Mouse (Mus musculus) heart, embryonic 13.5 days (tissue): Measurements from ENCODE around the gene Cyp11a1. TPM values are rescaled to one million over a fixed set of nuclear protein-coding genes. Genes with fewer than 3 reads are reported as not detected.

Experiments used
- ATAC-seq: fragments of 200-750 bp; cut with Nextera tagmentation; 2 replicates; pipeline ENCODE4 v1.8.0; 2017; ENCODE audit warnings: moderate TSS enrichment; ENCODE audit not compliant: insufficient number of reproducible peaks, low FRiP score, low TSS enrichment; ENCODE audit errors: extremely low read depth
- H3K27ac ChIP-seq: fragments of 300-500 bp; sonication (generic); replicated peaks from 2 replicates; pipeline ENCODE4 v1.5.1; 2015; ENCODE audit warnings: moderate library complexity, mild to moderate bottlenecking, inconsistent platforms
- H3K27me3 ChIP-seq: fragments of 300-500 bp; sonication (generic); replicated peaks from 2 replicates; pipeline ENCODE4 v1.6.1; 2015; ENCODE audit warnings: mild to moderate bottlenecking, inconsistent platforms
- H3K36me3 ChIP-seq: fragments of 300-500 bp; sonication (generic); 2 replicates; pipeline ENCODE4 v1.6.1; 2015; ENCODE audit warnings: mild to moderate bottlenecking, inconsistent platforms
- H3K4me1 ChIP-seq: fragments of 300-500 bp; sonication (generic); 2 replicates; pipeline ENCODE4 v1.6.1; 2015; ENCODE audit warnings: inconsistent platforms
- H3K4me2 ChIP-seq: fragments of 300-500 bp; sonication (generic); 2 replicates; pipeline ENCODE4 v1.6.1; 2015; ENCODE audit warnings: inconsistent platforms, mild to moderate bottlenecking, moderate library complexity
- H3K4me3 ChIP-seq: fragments of 300-500 bp; sonication (generic); 2 replicates; pipeline ENCODE4 v1.5.1; 2015; ENCODE audit warnings: moderate library complexity, mild to moderate bottlenecking, inconsistent platforms
- H3K9ac ChIP-seq: fragments of 300-500 bp; sonication (generic); 2 replicates; pipeline ENCODE4 v1.6.1; 2015; ENCODE audit warnings: inconsistent platforms, mild to moderate bottlenecking, moderate library complexity
- H3K9me3 ChIP-seq: fragments of 300-500 bp; sonication (generic); 2 replicates; pipeline ENCODE4 v1.6.1; 2016; ENCODE audit warnings: inconsistent platforms
- WGBS: fragments of 180-500 bp; shearing (Covaris S2); methylation state at CpG from one replicate; pipeline ENCODE4 v1.1.7; 2015; ENCODE audit warnings: mixed read lengths; 5-methylcytosine and 5-hydroxymethylcytosine counted together
- polyA plus RNA-seq: library from polyadenylated mRNA; unstranded; fragments of >200 nt; fragmentation: Nextera tagmentation; extraction: Ambion mirVana; gene quantifications from 2 replicates; pipeline ENCODE4 v1.2.1, GENCODE M21; 2015

Gene Cyp11a1
- polyA plus RNA-seq, 1 experiment from 2014 or later = 0.23 TPM

- Histone ChIP-seq H3K4me3 (no peak overlapping the region), H3K9ac (no peak overlapping the region), H3K36me3 (no peaks in the 10 kb centered on the region), H3K4me2 (no peak overlapping the region), H3K4me1 (peaks cover 4% of the 10 kb centered on the region; the same call in 1 of the 2 replicates), H3K27ac (no peak overlapping the region), H3K27me3 (peaks cover 59% of the 10 kb centered on the region), H3K9me3 (no peaks in the 10 kb centered on the region)
- ATAC-seq = no peak
- WGBS = 69% methylated on average over 5 of the region's 5 CpGs
These were observed 25.7 kb downstream of the Cyp11a1 start for GRCm38 (mm10) chr9:58031895-58032294.

GRCm38 (mm10) chr9:58035519-58035918 is 29.3 kb downstream of the Cyp11a1 start:
- H3K9me3 ChIP-seq = no peaks in the 10 kb centered on the region
- no peak overlapping the region for H3K27ac ChIP-seq
- H3K4me1 ChIP-seq = no peaks in the 10 kb centered on the region
- no peak overlapping the region for H3K4me2 ChIP-seq
- WGBS = 80% methylated on average over 2 of the region's 2 CpGs
- H3K36me3 ChIP-seq = no peaks in the 10 kb centered on the region
- no peak overlapping the region for H3K4me3 ChIP-seq
- ATAC-seq = no peak
- H3K9ac ChIP-seq = no peak overlapping the region
- H3K27me3 ChIP-seq = peaks cover 76% of the 10 kb centered on the region

- WGBS = 54% methylated on average over 7 of the region's 7 CpGs
- Histone ChIP-seq H3K4me3 (no peak overlapping the region), H3K27me3 (peaks cover 70% of the 10 kb centered on the region), H3K9ac (no peak overlapping the region), H3K4me2 (no peak overlapping the region), H3K27ac (no peak overlapping the region), H3K36me3 (no peaks in the 10 kb centered on the region), H3K9me3 (no peaks in the 10 kb centered on the region), H3K4me1 (no peaks in the 10 kb centered on the region)
- no peak for ATAC-seq
These were observed 29.9 kb downstream of the Cyp11a1 start for GRCm38 (mm10) chr9:58035951-58036698.

GRCm38 (mm10) chr9:58036961-58037360 is 30.8 kb downstream of the Cyp11a1 start:
- ATAC-seq = no peak
- H3K36me3 ChIP-seq = no peaks in the 10 kb centered on the region
- no peak overlapping the region for H3K4me2 ChIP-seq
- no peak overlapping the region for H3K27ac ChIP-seq
- H3K9ac ChIP-seq = no peak overlapping the region
- H3K27me3 ChIP-seq = peaks cover 63% of the 10 kb centered on the region
- peaks cover 4% of the 10 kb centered on the region for H3K4me1 ChIP-seq
- H3K9me3 ChIP-seq = no peaks in the 10 kb centered on the region
- H3K4me3 ChIP-seq = no peak overlapping the region
- 59% methylated on average over 4 of the region's 4 CpGs for WGBS

GRCm38 (mm10) chr9:58038500-58039168 is 32.4 kb downstream of the Cyp11a1 start:
- H3K36me3 ChIP-seq = no peaks in the 10 kb centered on the region
- H3K27me3 ChIP-seq = peaks cover 51% of the 10 kb centered on the region
- ATAC-seq = 0 out of 2 replicates have a peak, but pooled peaks have one; percentile 16
- H3K4me2 ChIP-seq = no peak overlapping the region
- H3K4me3 ChIP-seq = no peak overlapping the region
- H3K4me1 ChIP-seq = peaks cover 17% of the 10 kb centered on the region
- H3K9me3 ChIP-seq = no peaks in the 10 kb centered on the region
- 30% methylated on average over 19 of the region's 19 CpGs for WGBS
- H3K9ac ChIP-seq = no peak overlapping the region
- H3K27ac ChIP-seq = no peak overlapping the region

- Histone ChIP-seq H3K27ac (no peak overlapping the region), H3K36me3 (no peaks in the 10 kb centered on the region), H3K4me1 (peaks cover 23% of the 10 kb centered on the region), H3K4me3 (no peak overlapping the region), H3K27me3 (peaks cover 54% of the 10 kb centered on the region), H3K9me3 (no peaks in the 10 kb centered on the region), H3K9ac (no peak overlapping the region), H3K4me2 (no peak overlapping the region)
- ATAC-seq = no peak
- WGBS = 63% methylated on average over 4 of the region's 4 CpGs
These were observed 34.8 kb downstream of the Cyp11a1 start for GRCm38 (mm10) chr9:58040977-58041376.

- Histone ChIP-seq H3K4me1 (peaks cover 25% of the 10 kb centered on the region), H3K9ac (peak overlapping the region; percentile 8; the same call in 1 of the 2 replicates), H3K36me3 (no peaks in the 10 kb centered on the region), H3K9me3 (no peaks in the 10 kb centered on the region), H3K4me2 (no peak overlapping the region), H3K27ac (no peak overlapping the region), H3K4me3 (no peak overlapping the region), H3K27me3 (peaks cover 40% of the 10 kb centered on the region)
- 35% methylated on average over 10 of the region's 10 CpGs for WGBS
- no peak for ATAC-seq
These were observed 36.2 kb downstream of the Cyp11a1 start for GRCm38 (mm10) chr9:58042391-58042790.

GRCm38 (mm10) chr9:58043496-58044017 is 37.3 kb downstream of the Cyp11a1 start:
- peaks cover 37% of the 10 kb centered on the region for H3K4me1 ChIP-seq
- H3K9ac ChIP-seq = no peak overlapping the region
- peaks cover 29% of the 10 kb centered on the region for H3K27me3 ChIP-seq
- no peak overlapping the region for H3K4me3 ChIP-seq
- H3K4me2 ChIP-seq = no peak overlapping the region
- no peaks in the 10 kb centered on the region for H3K9me3 ChIP-seq
- no peak for ATAC-seq
- H3K36me3 ChIP-seq = no peaks in the 10 kb centered on the region
- no peak overlapping the region for H3K27ac ChIP-seq
- WGBS = 79% methylated on average over 10 of the region's 10 CpGs

GRCm38 (mm10) chr9:58044828-58045227 is 38.6 kb downstream of the Cyp11a1 start:
- Histone ChIP-seq H3K4me1 (peaks cover 44% of the 10 kb centered on the region), H3K9me3 (no peaks in the 10 kb centered on the region), H3K9ac (no peak overlapping the region), H3K4me2 (no peak overlapping the region), H3K27me3 (peaks cover 25% of the 10 kb centered on the region), H3K36me3 (no peaks in the 10 kb centered on the region), H3K27ac (no peak overlapping the region), H3K4me3 (no peak overlapping the region)
- 37% methylated on average over 10 of the region's 10 CpGs for WGBS
- ATAC-seq = no peak

GRCm38 (mm10) chr9:58045646-58046045 is 39.4 kb downstream of the Cyp11a1 start:
- Histone ChIP-seq H3K27ac (no peak overlapping the region), H3K4me2 (no peak overlapping the region), H3K36me3 (no peaks in the 10 kb centered on the region), H3K27me3 (peaks cover 34% of the 10 kb centered on the region), H3K4me3 (no peak overlapping the region), H3K9me3 (no peaks in the 10 kb centered on the region), H3K9ac (0 out of 2 replicates have a peak overlapping the region, but pooled peaks have one; percentile 5), H3K4me1 (peaks cover 44% of the 10 kb centered on the region)
- ATAC-seq = no peak
- 39% methylated on average over 4 of the region's 4 CpGs for WGBS

- peaks cover 38% of the 10 kb centered on the region for H3K4me1 ChIP-seq
- H3K27me3 ChIP-seq = peaks cover 45% of the 10 kb centered on the region
- H3K4me2 ChIP-seq = no peak overlapping the region
- H3K9ac ChIP-seq = no peak overlapping the region
- no peaks in the 10 kb centered on the region for H3K9me3 ChIP-seq
- H3K27ac ChIP-seq = no peak overlapping the region
- H3K4me3 ChIP-seq = no peak overlapping the region
- ATAC-seq = no peak
- no peaks in the 10 kb centered on the region for H3K36me3 ChIP-seq
- 54% methylated on average over 10 of the region's 10 CpGs for WGBS
These were observed 40.9 kb downstream of the Cyp11a1 start for GRCm38 (mm10) chr9:58047061-58047460.
